Mouse (Mus musculus): ENCODE results near the gene Aff3.
"Not testable (repeated sequence)": the region's sequence is repeated elsewhere in the genome, so short reads cannot be mapped to it uniquely, and the experiment has no call there.

Gene Aff3

DNA sequence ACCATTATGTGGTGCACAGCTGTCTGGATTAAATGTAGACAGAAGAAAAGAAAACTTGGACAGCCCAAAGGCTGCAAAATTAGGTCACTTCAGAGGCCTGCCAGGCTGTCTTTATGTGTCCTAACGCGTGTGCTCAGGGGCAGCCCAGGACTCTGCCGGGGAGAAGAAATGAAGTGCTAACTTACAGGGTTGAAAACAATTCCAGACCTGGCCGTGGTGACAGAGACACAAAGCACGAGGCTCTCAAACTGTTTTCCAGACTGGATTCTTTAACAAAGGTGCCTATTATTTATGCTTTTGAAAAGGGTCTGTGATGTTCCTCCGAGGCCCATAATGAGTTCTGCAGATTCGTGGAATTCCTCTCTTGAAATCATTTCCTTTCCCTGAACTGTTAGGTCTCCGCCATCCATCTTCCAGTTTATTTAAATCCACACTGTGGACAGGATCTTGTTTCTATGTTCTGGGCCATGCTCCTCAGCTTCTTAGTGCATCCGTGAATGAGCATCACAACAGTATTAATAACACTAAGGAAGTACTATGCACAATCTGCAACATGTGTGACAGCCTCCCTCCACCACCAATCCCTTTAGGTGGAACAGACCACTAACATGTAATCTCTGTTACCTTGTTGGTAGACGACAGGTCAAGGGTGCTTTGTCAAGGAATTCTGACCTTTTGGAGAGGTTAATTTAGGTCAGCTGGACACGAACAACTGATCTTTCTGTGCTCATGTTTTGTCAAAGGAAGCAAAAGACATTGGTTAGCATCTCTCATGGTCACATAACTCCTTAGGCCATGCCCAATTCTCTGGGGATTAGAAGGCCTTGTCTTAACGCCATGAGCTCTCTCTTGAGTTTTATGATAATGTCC, 228.0 kb downstream of the Aff3 start:
- DNase-seq (ENCODE audit: low spot score), result no peak

DNA sequence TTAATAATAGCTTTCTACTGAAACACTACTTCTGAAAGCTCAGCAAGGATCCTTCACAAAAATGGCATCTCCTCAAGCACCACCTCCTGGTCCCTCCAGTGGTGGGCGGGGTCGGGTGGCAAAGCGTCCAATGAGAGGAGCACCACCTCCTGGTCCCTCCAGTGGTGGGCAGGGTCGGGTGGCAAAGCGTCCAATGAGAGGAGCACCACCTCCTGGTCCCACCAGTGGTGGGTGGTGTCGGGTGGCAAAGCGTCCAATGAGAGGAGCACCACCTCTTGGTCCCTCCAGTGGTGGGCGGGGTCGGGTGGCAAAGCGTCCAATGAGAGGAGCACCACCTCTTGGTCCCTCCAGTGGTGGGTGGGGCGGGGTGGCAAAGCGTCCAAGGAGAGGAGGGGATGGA, 234.4 kb downstream of the Aff3 start:
- not testable (repeated sequence) for DNase-seq (ENCODE audit: low spot score)

DNA sequence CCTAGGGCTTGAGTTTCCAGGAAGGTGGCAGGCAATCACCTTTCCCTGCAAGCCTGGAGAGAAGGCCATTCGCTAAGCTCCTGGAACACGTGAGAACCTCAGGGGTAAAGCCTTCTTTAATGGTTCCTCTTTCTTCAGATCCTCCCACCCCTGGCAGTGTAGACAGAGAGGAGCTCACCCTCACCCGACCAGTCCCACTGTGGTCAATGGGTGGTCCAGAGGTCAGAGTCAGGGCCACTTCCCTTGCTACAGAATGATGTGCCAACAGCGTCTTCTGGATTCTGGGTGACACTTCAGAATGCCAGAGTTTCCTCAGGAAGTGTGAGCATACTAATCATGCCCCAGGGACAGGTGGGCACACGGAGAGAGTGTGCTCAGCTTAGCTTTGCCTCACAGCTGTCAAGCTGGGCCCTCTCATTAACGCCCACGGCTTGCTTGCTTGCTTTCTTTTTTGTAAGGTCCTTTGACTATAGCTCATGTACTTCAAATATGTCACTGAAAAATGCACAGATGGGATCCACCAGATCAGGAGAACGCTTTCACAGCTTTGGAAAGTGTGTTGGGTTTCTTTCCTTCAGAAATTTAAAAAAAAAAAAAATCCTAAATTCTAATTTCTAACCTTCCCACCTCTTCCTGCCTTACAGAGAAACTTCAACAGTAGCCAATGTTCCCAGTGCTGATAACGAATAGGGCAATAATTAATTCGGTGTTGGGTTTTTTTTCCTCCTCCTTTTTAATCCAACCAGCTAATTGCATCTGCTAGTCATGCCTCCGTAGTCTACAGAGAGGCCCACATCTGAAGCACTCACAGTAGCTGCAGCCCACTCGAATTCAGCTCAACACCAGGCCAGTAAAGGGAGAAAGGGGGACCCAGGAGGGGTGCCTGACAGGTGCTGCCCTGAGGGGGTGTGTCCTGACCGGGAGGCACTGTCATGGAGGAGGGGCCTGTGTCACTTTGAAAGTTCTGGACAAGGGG, 235.8 kb downstream of the Aff3 start:
- DNase-seq (ENCODE audit: low spot score), result no peak

DNA sequence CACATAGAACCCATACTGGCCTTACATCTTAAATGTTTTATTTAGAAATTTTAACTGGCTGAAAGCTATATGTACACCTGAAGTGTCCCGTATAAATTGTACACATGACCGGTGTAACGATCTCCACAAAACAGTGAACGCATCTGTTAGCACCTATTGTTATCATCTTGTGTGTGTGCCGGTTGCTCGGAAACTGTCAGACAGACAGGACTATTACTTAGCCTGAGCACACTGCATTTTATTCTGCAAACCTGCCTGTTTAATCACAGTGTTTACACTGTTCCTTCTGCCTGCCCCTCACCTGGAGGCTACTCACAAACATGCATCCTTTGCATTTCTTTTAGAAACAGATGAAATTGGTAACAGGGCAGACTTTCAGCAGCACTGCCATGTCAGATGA, 241.8 kb downstream of the Aff3 start:
- DNase-seq (ENCODE audit: low spot score), result no peak

DNA sequence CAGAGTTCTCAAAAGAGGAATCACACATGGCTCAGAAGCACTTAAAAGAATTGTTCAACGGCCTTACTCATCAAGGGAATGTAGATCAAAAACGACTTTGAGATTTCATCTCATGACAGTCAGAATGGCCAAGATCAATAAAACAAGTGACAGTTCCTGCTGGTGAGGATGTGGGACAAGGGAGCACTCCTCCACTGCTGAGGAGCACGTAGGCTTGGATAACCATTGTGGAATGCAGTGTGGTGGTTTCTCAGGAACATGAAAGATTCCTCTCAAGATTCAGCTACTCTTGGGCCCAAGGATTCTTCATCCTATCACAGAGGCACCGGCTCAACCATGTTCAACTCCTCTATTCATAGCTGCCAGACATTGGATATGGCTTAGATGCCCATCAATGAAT, 245.4 kb downstream of the Aff3 start:
- no peak for DNase-seq (ENCODE audit: low spot score)

DNA sequence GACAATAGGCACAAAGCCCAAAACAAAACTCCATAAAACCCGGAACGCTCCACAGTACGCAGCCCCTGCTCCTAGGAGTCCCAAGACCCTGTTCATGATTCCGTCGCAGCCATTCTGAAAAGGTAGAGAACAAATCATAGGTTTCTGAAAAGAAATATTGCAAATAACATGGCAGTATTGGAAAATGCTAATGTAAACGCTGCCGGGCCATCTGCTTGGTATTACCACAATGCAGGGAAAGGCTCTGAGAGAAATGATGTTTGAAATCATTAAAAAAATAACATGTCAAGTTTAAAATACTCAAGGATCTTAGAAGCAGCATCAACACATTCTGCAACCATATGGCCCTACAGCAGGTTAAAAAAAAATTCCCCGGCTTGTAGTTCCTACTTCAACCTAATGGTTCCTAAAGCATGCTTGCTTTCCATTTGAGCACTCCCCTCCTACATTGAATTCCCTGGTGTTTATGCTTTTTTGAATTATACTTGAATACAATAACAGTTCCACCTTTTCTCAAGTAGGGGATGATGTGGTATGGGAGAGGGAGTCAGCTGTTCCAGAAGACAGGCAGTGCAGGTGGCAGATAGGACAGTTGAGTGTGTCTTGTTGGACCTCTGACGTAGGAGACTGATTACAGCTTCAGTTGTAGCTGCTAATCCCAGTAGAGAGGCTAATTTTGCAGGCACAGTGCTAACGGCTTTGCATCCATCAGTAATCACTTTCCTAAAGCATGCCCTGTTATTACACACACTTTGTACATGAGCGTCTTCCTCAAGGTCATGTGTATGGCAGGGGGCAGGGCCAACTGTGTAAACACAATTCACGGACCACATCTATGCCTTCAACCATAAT, 246.3 kb downstream of the Aff3 start:
- peak; percentile 26 for DNase-seq (ENCODE audit: low spot score)

DNA sequence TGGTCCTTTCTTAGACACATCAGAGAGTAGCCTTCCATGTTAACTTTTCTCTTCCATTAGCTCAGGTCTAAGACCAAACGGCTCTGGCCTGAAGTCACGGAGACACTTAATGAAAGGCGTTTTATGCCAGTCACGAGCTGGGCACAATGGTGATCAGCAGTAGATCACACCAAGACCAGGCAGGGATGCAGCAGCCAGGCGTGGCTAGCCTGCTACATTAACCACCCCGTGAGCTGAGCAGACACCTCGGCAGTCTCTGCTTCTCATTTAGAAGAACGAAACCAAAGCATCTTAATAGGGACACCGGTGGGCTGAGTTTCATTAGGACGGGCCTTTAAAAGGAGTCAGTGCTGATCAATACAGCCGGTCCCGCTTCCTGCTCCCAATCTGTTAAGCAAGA, 247.6 kb downstream of the Aff3 start:
- DNase-seq (ENCODE audit: low spot score), result no peak

DNA sequence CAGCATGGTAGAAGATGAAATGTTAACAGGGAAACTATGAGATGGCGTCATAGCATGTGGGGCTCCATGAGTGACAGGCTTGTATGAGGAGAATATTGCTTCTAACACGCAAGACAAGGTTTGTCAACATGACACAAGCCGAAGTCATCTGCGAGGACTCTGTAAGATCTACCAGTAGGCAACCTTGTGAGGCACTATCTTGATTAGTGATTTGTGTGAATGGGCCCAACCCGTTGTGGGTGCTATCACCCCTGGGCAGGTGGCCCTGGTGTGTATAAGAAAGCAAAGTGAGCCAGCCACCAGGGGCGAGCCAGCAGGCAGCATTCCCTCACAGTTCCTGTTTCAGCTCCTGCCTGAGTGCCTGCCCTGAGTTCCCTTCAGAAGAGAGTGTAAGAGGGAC, 249.2 kb downstream of the Aff3 start:
- DNase-seq (ENCODE audit: low spot score), result no peak

DNA sequence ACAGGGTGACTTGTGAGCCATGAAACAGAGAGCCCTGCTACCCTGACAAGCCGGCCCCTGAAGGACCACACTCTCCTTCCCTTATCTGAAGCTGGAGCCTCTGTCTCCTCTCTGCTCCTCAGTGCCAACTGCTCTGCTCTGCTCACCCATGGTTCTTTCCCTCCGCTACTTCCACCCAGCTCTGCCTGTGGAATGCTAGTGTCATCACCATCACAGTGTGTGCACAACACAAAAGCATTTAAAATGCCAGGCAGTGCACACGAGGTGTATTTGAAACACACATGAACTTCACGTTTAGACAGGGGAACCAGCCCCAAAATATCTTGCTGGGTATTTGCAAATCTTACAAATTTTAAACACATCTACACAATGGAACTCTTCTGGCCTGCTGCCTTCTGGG, 253.6 kb downstream of the Aff3 start:
- no peak for DNase-seq (ENCODE audit: low spot score)

DNA sequence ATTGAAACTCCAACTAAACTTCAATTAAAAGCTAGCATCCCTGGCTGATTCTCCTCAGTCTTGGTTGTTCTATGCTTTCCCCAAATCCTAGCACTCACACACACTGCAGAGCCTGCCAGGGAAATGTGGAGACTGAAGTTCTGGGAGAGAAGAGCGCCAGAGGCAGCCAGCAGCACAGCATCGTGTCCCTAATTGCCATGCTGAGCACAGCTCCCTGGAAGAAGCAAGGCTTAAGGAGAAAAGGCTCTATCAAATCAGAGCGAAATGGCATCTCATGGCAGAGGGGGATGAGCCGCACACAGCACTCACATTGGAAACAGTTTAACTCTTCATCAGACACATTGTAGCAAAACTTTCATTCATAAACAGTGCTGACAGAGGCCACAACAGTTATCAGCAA, 254.3 kb downstream of the Aff3 start:
- no peak for DNase-seq (ENCODE audit: low spot score)

DNA sequence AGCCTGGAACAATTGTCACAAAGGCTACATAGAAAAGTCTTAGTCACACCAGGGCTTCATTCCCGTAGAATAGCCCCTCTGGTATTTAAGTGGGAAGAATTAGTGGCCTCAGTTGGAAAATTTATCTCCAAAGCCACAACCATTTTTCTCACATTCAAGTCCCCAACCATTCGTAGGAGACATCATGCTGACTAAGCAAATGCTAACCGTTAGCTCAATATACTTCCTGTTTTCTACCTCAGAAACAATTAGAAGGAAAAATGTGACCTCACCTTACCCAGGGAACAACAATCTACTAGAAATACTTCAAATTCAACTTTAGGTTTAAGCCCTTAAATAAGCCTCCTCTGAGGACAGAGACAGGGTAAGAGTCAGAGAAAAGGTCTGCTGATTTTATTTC, 256.5 kb downstream of the Aff3 start:
- no peak for DNase-seq (ENCODE audit: low spot score)

DNA sequence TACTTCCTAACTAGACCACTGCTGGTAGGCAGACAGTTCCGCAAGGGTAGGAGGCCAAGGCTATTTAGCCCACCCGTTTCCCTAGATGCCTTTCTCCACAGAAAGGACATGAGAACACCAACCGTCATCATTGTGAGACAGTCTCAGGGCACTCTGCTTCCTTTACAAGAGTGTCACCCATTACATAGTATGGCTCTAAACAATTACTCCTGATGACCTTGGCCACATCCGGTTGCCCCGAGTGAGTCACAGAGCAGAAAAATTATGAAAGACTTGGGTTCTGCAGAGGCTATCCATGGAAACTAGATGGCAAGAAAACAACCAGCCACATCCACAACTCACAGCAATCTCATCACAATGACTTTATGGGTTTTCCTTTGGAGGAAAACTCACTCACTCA, 261.0 kb downstream of the Aff3 start:
- no peak for DNase-seq (ENCODE audit: low spot score)

DNA sequence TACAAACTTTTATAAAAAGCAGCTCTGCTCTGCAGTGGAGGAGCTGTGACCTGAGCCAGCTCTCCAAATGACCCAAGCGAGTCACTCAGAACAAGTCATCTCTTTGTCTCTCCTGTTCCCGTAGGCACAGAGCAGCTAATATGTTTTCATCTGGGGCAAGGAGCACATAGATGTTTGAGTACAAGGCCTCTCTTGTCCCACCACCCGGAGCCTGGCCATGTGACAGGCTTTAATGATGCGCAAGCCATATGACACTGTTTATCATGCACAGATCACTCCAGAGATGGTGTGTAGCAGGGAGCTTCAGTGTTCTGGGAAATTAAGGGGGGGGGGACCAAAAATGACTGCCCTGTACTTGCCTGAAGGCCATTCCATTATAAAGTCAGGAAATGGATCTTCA, 262.9 kb downstream of the Aff3 start:
- DNase-seq (ENCODE audit: low spot score), result no peak

DNA sequence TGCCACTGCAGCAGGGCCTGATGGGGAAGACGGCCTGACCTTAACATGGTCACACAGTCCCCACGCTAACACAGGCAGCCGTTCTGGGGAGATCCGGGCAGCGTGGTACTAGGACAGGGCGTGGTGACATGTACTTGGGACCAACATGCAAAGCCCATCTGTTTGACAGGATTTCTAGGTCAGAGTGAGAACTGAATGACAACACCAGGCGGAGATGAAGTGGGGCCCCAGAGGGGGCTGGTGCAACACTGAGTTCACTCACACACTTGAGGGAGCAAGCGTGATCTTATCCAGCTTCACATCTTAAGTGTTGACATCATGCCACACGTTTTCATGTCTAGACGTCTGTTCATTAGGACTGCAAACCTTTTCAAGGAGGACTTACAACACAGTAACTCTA, 265.5 kb downstream of the Aff3 start:
- no peak for DNase-seq (ENCODE audit: low spot score)

DNA sequence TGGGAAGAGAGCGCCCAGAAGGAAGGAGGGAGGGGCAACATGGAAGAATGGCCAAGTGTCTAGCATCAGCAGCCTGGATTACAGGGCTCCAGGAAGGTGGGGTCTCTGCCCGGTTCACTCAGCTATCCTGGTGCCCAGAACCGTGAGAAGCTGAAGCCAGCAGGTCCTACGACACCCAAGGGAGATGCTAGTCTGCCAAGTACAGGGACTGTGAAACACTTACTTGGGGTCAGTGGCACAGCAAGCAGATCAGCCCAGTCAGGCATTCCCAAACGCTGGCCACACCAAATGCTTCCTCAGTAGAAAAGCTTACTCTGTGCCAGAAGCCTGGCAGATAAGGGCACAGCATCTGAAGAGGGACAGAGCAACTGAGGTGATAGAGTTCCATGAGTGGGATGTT, 266.2 kb downstream of the Aff3 start:
- DNase-seq (ENCODE audit: low spot score), result no peak

DNA sequence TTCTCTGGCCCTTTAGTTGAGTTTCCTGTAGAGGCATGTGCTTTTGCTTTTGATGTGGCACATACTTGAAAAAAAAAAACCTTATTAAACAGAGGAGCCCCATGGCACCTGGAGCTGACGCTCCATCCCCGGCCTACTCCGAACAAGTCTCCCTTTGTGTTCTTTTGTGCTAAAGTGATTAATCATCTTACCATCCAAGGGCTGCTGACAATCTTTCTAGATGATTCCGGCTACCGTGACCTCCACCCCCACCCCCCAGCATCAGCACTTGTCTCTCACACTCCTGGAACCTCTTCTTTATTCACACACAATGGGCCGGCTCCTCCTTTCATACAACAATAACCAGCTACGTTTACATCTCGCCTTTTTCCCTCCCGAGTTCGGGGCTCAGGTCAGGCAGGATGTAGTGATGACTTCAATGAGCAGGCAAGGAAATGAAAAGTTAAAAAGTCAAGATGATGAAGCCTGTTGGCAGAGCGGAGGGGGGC, 269.5 kb downstream of the Aff3 start:
- no peak for DNase-seq (ENCODE audit: low spot score)

DNA sequence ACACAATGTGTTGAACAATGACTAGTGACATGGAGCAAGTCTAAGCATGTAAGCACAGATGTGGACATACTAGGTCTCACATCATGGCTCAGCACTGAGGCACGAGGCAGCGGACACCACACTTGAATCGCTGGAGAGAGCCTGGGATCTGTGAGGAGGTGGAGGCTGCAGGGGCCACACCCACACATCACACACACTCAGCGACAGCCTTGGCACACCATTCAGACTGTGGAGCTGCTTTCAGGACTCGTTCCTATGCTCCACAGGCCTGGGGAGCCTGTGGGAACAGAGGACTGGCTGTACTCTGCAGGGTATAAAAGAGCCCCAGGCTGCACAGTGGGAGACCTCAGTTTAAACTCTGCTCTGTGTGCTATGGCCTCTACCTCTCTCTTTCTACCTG, 270.3 kb downstream of the Aff3 start:
- DNase-seq (ENCODE audit: low spot score), result no peak

DNA sequence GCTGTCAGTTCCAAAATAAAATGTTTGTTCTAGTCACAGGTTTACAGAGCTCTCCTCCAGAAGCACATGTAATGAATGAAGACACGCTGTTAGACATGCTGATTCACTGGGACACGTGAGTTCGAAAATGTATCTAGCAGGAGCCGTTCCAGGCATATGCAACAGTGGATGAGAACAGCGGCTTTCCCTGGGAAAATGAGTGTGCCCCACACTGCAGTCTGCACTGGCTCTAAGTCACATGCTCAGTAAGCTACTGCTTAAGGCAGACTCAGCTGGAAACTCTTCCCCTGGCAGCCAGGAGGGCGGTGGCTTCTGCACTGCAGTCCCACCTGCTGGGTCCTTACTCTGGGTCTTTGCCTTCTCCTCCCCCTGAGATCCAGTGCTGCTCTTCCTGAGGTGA, 271.2 kb downstream of the Aff3 start:
- DNase-seq (ENCODE audit: low spot score), result no peak

DNA sequence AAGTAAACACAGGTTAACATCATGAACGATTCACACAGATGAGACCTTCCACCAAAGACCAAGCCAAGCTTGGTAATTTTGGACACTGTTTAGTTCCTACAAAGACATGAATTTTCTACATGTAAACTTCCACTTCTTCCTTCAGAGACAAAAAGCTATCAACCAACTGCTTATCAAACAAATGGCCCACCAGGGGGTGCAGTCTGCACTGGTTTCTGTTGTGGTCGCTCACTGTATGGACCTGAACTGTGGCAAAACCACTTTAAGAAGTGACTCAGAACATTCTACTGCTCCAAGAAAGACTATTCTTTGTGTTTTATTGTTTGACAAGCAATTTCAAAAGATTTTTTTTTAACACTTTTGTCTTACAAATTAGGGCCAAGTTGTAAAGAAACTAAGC, 271.8 kb downstream of the Aff3 start:
- peak; percentile 55 for DNase-seq (ENCODE audit: low spot score)

DNA sequence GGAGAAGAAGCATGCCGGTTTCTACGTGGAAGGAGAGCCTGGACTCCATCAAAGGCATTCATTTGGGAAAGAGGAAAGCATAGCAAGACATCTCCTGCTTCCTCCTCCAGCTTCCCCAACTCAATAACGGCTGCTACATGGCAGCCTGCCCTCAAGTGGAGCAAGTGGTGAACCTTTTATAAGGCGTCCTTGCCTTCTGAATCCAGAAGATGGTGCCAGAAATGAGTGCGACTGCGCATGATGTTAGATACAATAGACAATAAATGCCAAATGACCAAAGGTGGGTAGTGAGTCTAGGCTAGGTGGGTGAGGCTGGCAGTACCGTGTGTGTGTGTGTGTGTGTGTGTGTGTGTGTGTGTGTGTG, 273.9 kb downstream of the Aff3 start:
- DNase-seq (ENCODE audit: low spot score), result no peak

DNA sequence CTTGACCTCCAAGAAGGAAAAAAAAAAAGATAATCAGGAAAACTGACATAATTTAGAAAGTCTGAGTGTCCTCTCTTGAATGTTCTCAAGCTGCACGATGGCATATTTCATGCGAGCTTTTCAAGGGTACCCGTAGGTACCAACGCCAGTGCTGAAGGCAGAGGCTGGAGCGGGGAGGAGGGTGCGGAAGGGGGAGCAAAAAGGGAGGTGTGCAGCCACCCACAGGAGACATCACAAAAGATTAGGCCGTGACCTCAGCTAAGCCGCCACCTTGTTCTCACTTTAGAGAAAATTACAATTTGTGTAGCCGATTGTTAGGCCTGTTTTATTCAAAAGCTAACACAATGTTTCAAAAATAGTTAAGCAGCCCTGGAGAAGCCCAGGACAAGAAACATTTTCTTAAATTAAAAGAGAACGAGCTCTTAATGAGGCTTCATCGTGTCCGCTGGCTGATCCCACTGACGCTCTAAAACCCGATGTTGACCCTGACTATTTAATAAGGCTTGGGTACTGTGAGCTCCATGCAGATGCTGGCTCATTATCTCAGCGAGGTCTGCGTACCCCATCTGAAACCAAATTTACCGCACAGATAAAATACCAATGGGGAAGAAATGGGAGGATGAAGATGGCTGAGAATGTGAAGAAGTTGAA, 274.4 kb downstream of the Aff3 start:
- no peak for DNase-seq (ENCODE audit: low spot score)

DNA sequence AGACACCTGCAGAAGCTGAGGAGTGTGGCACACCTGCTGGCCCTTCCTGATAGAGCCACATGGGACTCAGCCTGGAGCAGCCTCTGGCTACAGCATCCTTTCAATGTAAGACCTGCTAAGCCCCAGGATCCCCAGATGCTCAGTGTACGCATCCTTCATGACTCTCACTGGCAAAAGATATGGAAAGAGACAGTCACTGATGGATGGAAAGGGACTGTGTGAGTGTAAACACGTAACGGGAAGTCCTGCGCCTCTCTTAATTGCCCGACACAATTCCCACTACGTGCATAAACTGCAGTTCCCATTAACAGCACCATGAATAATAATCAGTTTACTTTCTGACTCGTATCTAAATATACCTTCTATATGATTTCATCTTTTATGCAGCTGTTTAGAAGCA, 275.2 kb downstream of the Aff3 start:
- no peak for DNase-seq (ENCODE audit: low spot score)

Measured in layer of hippocampus, adult 9-10 months (tissue).